Mouse (Mus musculus) kidney, postnatal 25 days (tissue): Measurements from ENCODE around the gene Cd83.

Experiments
- DNase-seq, 2 experiments: peaks; one replicate each; pipeline ENCODE4 v3.0.0; 2021; ENCODE audit warnings: mixed read lengths in 2 of 2

Gene Cd83

GRCm38 (mm10) chr13:43784725-43785711 is at the start of gene Cd83:
Gene Cd83 (plus strand): TSS chr13:43784775.
- peak; percentile 66 to 84 for DNase-seq

GRCm38 (mm10) chr13:43739598-43740275 is 44.8 kb upstream of the Cd83 start:
- DNase-seq = peak; percentile 72 to 77

- DNase-seq = no peak
These were observed 44.3 kb upstream of the Cd83 start for GRCm38 (mm10) chr13:43740276-43740608.

DNA sequence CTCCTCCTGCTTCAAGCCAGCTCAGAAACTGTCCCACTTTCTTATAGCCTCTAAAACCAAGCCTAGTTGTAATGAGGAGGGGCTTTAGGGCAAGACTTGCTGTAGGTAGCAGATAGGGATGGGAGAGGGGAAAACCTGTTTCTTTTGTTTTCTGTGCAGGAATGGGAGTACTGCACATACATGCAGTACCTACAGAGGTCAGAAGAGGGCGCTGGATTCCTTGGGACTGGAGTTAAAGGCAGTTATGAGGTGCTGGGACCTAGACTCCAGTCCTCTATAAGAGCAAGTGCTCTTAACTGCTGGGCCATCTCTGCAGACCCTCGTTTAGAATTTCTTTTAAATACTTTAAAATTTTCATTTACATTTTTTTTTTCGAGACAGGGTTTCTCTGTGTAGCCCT is 41.9 kb upstream of the Cd83 start:
- DNase-seq = no peak

DNA sequence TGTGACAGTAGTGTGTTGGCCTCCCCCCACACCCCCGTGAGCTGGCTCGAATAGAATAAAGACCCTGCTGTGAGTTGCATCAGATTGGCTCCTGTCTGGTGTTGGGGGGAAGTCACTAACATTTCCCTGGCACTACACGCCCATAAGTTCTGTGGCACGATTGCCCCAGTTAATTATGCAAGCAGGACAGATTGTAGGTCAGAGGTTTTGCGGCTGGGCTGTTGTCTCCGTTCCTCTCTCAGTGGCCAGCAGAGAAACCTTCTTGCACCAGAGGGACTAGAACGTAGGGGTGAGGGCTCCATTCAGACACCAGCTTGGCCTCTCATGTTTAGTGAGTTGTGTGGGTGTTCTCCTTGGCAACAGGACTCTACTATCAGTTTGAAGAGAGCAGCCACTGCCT is 40.3 kb upstream of the Cd83 start:
- DNase-seq = no peak

DNA sequence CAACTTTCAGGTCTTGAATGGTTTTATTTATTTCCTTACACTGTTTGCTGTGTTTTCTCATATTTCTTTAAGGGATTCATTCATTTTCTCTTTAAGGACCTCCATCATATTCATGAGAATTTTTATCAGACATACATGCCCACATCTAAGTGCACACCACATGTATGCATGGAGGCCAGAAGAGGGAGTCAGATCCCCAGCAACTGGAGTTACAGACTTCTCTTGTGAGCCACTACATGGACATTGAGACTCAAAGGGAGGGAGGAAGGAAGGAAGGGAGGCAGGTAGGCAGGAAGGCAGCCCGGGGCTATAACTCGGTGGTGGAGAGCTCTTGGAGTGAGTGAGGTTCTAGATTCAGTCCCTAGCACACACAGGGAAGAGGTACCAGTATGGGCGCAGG is 34.3 kb upstream of the Cd83 start:
- DNase-seq = no peak

DNA sequence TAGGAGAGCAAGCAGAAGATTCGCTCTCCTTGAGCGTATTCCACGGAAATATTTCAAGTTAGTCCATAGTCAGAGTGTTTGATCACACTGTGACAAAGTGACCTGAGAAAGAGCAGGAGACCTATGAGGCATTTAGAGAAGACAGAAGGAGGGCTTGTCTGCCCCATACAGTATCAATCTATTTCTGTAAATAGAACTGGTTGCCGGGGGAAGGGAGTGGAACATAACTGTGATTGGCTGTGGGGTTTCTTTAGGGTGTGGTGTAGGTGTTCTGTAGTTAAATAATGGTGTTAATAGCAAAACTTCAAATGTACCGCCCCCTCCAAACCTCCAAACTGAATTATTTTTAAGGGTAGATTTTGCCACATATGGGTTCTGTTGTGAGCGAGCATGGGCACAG is 33.6 kb upstream of the Cd83 start:
- DNase-seq = no peak

DNA sequence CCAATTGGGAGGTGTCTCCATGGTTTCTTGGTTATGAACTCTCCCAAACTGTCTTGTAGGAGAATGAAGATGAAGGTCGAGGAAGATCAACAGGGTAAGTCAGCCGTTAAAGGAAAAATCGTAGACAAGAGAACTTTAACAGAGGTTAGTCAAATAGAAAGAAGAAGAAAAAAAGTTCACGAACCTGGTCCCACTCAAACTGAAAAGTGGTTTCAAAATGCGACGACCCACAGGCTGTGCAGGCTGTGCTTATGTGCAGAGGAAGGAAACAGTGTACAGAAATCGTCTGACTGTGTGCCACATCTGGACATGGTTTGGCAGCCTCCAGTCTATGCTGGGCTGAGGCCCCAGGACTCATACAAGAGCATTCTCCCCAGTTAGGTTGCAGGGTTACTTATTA is 32.2 kb upstream of the Cd83 start:
- DNase-seq = no peak

DNA sequence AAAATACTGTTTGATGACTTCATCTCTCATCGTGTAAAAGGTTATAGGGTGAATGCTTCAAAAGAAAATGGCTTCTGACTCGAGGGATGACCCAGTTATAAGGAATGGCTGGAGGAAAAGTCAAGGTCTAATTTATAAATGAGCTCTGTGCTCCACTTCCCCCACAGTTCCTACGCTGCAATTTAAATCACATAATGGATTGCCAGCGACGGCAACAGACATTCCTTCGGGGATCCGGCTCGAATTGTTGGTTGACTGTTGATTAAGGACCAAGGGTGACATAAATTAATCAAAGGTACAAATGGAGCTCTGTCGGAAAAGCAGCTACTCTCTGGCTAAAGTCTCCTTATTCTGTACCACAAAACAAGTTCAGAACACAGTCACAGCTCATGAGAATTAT is 30.9 kb upstream of the Cd83 start:
- no peak for DNase-seq

DNA sequence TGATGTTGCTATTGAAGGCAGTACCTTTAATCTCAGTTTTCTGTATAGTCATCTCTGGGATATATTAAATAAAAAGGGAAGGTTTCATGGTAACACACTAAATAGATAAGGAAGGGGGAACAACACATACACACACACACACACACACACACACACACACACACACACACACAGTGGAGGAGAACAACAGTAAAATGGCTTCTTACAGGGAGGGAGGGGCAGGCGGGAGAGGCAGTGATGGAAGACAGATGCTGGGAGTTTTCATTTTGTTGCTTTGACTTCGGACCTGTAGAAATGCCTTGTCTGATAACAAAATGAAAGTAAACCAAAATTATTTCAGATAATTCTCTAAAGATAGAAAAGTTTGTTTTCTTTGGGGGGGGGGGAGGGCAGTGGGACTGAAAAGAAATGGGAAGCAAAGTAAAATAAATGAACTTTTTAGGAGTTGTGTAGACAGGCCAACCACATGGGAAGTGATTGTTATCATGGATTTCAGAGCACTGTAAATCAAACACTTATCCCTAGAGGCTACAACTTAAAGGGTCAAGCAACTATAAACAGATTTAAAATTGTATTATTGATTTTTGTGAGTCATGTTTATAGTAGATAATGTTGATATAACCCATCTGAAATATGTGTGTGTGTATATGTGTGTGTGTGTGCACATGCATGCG is 30.0 kb upstream of the Cd83 start:
- no peak for DNase-seq

GRCm38 (mm10) chr13:43755573-43755972 is 29.0 kb upstream of the Cd83 start:
- no peak for DNase-seq

- no peak for DNase-seq
These were observed 23.3 kb upstream of the Cd83 start for GRCm38 (mm10) chr13:43761156-43761855.

DNA sequence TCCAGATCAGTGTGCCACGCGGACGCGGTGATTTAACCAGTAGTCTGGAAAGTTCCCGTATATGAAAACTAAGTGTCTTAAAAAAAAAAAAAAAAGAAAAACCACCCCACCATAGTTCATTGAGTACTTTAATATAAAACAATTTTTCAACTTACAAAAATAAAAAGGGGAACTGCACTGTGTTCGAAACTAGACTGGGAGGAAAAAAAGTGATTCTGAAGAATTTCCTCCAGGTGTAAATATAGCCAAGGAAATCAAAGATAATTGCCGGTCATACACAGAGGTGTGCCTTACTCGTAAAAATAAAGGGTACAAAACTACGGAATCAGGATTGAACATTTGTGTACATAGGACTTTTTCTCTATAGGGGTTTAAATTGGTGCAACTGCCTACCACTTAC is 21.7 kb upstream of the Cd83 start:
- no peak for DNase-seq

DNA sequence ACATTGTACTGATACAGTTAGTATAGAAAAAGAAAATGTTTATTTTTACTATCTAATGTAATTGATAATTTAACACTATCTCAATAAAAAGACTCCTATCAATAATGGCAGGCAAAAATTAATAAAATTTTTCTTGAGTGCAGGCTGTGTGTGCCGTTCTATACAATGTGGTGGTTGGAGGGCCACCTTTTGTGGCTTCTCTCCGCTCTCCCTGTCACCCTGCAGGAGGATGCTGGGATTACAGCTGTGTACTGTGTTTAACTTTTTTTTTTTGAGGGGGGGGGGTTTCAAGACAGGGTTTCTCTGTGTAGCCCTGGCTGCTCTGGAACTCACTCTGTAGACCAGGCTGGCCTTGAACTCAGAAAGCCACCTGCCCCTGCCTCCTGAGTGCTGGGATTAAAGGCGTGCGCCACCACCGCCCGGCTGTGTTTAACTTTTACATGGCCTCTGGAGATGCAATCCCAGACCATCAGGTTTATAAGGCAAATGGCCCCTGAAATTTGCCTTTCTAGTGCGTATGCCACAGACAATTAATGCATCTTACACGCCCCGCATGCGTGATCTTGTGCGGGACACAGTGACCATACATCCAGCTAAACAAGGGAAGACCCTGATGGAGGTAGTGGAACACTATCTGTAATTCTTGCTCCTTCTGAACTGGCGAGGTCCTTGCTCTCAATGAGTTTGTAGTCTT is 21.1 kb upstream of the Cd83 start:
- DNase-seq = no peak

DNA sequence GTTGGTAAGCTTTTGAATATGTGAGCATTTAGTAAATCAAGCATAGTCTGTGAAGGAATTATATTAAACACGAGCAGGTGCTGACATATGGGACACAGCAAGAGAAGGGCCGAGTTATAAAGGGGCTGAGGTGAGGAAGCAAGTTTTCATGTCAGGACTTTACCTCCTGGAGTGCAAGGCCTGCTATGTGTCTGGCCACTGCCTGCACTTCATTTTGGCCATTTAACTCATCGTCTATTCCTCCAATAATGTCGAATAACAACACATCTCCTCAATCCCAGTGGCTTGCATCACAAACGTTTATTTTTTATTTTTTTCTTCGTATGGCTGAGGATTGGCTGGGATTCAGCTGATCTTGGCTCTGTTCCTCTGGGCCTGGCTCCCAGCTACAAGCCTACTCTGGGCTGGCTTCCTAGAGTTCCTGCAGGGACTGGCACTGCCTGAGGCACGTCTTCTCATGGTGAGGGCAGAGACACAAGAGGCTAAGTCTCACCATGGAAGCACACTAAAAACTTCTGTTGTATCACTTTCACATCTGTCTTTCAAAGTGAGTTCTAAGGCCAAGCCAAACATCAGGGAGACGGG is 20.5 kb upstream of the Cd83 start:
- DNase-seq = peak in 1 of 2 experiments; percentile 38

DNA sequence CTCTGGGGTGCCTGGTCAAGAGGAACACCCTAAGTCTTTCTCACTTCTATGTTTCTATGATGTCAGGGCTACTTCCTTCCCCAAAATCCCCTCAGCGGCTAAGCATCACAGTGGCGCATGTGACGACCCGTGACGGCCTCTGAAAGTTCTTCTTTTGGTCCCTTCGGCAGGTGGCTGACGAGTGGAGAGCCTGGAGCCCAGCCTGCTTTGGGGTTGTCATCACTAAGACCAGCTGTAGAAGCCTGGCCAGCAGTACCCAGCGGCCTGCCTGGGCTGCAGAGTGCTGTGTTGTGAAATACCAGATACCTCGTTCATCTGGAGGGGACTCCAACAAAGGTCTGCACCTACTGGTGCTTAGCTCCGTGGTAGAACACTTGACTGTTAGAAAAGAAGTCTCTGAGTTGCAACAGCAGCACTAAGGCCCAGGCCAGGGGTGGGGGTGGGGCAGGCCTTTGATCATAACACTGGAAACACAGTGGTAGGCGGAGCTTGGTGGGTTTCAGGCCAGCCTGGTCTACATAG is 19.2 kb upstream of the Cd83 start:
- DNase-seq = no peak

DNA sequence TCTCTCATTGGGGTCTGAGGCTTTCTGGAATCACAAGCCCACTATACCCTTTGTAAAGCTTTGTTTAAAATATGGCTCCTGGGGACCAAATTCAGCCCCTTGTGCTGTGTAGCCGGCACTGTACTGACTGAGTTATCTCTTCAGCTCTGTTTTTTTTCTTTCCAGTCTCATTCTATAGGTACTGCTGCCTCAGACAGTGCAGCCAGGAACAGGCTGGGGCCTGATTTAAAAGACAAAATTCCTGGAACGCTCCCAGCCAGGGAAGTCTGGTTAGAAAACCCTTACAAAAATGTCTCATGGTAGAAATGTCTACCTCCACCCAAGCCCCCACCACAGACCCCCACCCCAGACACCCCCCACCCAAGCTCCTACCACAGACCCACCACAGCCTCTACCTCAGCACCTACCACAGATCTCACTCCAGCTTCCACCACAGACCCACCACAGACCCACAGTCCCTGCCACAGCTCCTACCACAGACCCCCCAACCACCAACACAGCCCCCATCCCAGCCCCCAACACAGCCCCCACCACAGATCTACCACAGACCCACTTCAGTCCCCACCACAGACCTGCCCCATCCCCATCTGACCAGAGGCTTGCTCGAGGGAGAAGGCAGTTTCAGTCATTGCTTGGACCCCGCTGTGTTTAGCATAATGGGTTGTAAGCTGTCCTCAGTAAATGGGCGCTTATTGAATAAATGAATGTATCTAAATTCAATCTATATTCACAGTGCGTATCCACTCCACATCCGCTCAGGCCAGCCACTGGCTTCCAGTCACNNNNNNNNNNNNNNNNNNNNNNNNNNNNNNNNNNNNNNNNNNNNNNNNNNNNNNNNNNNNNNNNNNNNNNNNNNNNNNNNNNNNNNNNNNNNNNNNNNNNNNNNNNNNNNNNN is 17.5 kb upstream of the Cd83 start:
- DNase-seq = no peak

GRCm38 (mm10) chr13:43773020-43773419 is 11.6 kb upstream of the Cd83 start:
- no peak for DNase-seq

- peak; percentile 78 to 80 for DNase-seq
These were observed 10.5 kb upstream of the Cd83 start for GRCm38 (mm10) chr13:43773965-43774566.
